Mouse (Mus musculus): ENCODE measurements around the gene Stx4a.
"Not testable (repeated sequence)": the region's sequence is repeated elsewhere in the genome, so short reads cannot be mapped to it uniquely, and the experiment has no call there.

The Stx4a gene

GRCm38 (mm10) chr7:127824176-127824871, at the start of gene Stx4a, which contains the start of gene Stx1b:
Stx4a (plus strand) TSS chr7:127824294.
Stx1b (minus strand) TSS chr7:127824549.
- no peak for DNase-seq

GRCm38 (mm10) chr7:127775837-127776236, 48.3 kb upstream of the Stx4a start:
- DNase-seq = not testable (repeated sequence)

- peak; percentile 80 to 89 for DNase-seq
Measured at GRCm38 (mm10) chr7:127776426-127776825, 47.7 kb upstream of the Stx4a start, which contains the start of gene Setd1a. Setd1a (plus strand) TSS chr7:127776670.

- peak; percentile 95 to 96 for DNase-seq
Measured at GRCm38 (mm10) chr7:127776878-127777473, 47.1 kb upstream of the Stx4a start.

- peak in 1 of 2 experiments; percentile 52 for DNase-seq
Measured at GRCm38 (mm10) chr7:127777474-127778266, 46.4 kb upstream of the Stx4a start.

GRCm38 (mm10) chr7:127778350-127778749, 45.7 kb upstream of the Stx4a start:
- no peak for DNase-seq

GRCm38 (mm10) chr7:127785308-127785707, 38.8 kb upstream of the Stx4a start, which contains the start of gene Gm49388:
Gm49388 (plus strand) TSS chr7:127785608.
- DNase-seq = no peak

- no peak for DNase-seq
Measured at GRCm38 (mm10) chr7:127797076-127797845, 26.8 kb upstream of the Stx4a start.

GRCm38 (mm10) chr7:127798591-127798990, 25.5 kb upstream of the Stx4a start:
- no peak for DNase-seq

GRCm38 (mm10) chr7:127799211-127799610, 24.9 kb upstream of the Stx4a start:
- peak in 1 of 2 experiments; percentile 13 for DNase-seq

- DNase-seq = no peak
Measured at GRCm38 (mm10) chr7:127799738-127800137, 24.4 kb upstream of the Stx4a start.

GRCm38 (mm10) chr7:127800435-127801009, 23.6 kb upstream of the Stx4a start, which contains the start of gene Hsd3b7:
Hsd3b7 (plus strand) TSS chr7:127800604.
- DNase-seq = peak; percentile 94 to 95

GRCm38 (mm10) chr7:127801010-127801621, 23.0 kb upstream of the Stx4a start:
- no peak for DNase-seq

GRCm38 (mm10) chr7:127802313-127802712, 21.8 kb upstream of the Stx4a start:
- no peak for DNase-seq

GRCm38 (mm10) chr7:127808821-127809220, 15.3 kb upstream of the Stx4a start:
- DNase-seq = no peak

- no peak for DNase-seq
Measured at GRCm38 (mm10) chr7:127809846-127810245, 14.2 kb upstream of the Stx4a start.

- DNase-seq = no peak
Measured at GRCm38 (mm10) chr7:127810650-127811049, 13.4 kb upstream of the Stx4a start.

- DNase-seq = no peak
Measured at GRCm38 (mm10) chr7:127811240-127811639, 12.9 kb upstream of the Stx4a start.

GRCm38 (mm10) chr7:127812292-127812691, 11.8 kb upstream of the Stx4a start:
- no peak for DNase-seq

- DNase-seq = no peak
Measured at GRCm38 (mm10) chr7:127813821-127814220, 10.3 kb upstream of the Stx4a start.

GRCm38 (mm10) chr7:127814241-127814921, 9.7 kb upstream of the Stx4a start:
- peak; percentile 36 to 44 for DNase-seq
